Mouse (Mus musculus): ENCODE measurements around the gene Hist1h4i.

Gene Hist1h4i

DNA sequence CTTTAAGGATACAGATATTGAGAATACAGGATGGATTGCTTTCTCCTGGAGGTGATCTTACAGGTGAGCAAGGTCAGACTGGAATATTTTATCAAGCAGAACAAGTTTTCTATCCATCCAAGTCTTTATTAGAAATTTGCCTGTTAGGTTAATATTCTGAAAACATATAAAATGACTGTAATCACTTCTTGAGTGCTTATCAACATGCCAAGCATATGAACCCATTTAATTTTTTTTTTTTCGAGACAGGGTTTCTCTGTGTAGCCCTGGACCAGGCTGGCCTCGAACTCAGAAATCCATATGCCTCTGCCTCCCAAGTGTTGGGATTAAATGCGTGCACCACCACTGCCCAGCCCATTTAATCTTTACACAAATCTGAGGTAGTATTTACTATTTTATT lies 4.2 kb downstream of the Hist1h4i start:
- DNase-seq (ENCODE audit: low spot score in 2 of 2): no peak

DNA sequence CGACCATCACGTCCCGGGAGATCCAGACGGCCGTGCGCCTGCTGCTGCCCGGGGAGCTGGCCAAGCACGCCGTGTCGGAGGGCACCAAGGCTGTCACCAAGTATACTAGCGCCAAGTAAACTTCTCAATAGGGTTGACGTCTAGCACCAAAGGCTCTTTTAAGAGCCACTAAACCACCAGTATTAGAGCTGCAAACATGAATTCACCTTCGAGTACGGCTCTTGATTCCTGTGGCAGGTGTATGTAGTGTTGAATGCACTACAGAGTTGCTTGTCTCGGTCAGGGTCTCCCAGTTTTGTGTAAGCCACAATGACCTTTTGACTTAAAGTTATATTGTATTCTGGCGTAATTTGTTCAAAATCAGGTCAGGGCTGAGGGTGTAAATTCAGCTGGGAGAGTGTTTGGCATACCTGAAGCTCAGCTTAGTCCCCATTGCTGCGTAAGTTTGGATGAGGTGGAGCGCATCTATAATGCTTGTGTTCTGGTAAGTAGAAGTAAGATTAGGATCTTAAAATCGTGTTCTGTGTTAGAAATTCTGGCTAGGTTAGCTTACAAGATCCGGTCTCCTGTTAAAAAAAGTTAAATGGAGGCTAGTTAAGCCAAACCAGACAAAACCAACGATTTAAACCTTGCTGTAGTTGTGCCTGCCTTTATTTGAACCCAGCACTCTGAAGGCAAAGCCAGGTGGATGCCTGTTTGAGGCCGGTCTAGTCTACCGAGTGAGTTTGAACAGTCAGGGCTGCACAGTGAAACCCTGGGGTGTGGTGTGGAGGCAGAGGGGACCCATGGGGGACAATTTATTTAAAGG lies 4.8 kb downstream of the Hist1h4i start:
- DNase-seq (ENCODE audit: low spot score in 2 of 2): no peak

DNA sequence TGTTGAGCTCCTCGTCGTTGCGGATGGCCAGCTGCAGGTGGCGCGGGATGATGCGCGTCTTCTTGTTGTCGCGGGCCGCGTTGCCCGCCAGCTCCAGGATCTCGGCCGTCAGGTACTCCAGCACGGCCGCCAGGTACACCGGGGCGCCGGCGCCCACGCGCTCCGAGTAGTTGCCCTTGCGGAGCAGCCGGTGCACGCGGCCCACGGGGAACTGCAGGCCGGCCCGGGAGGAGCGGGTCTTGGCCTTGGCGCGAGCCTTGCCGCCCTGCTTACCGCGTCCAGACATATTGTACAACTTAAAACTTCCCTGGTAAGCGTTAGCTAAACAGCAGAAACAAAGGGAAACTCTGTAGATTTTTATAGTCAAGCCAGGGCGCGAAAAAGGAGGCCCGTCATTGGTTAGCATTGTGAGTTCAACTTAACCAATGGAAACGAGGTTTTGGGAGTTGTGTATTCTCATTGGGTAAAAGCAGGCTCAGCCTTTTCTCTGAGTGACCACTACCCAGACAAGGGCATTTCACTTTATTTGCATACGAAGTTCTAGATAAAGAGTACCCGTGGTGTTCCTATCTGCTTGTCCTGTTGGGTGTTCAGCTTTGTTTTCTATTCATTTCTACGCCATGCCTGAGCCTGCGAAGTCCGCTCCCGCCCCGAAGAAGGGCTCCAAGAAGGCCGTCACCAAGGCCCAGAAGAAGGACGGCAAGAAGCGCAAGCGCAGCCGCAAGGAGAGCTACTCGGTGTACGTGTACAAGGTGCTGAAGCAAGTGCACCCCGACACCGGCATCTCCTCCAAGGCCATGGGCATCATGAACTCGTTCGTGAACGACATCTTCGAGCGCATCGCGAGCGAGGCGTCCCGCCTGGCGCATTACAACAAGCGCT lies 5.7 kb downstream of the Hist1h4i start, which contains the start of the genes Hist1h2ah and Hist1h2bk:
Hist1h2ah (minus strand) TSS at position 302 of the 882 bp plus-strand sequence.
Hist1h2bk (plus strand) TSS at position 604 of the 882 bp plus-strand sequence.
- peak; percentile 86 to 93 for DNase-seq (ENCODE audit: low spot score in 2 of 2)

DNA sequence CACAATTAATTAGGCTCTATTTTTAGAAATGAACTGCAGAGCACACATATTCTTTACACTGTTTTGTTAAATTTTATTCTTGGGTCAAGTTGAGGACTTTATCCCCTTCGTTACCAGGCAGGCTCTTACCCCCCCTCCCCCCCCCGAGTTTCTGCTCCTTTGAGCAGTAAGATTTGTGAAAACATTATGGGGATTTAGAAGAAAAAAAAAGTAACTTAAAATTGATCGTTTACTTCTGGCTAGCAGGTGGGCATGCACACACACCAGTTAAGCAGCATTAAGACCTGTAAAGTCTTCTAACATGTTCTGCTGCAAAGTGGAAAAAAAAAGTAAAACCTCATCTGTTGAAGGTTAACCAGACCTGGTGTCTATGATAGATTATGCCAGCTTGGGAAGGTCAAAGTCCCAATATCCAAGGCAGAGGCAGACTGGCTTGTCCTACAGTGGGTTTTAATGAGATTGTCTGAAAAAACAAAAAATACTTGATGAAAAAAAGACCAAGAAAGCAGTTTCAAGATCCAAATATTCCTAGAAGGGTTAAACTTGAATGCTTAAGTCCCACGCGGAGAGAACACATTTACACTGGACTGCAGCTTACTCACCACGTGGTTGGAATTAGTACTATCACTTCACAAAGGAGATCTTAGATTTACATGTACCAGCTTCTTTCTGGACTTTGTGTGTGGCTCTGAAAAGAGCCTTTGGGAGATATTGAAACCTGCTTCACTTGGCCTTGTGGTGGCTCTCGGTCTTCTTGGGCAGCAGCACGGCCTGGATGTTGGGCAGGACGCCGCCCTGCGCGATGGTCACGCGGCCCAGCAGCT lies 6.5 kb downstream of the Hist1h4i start:
- no peak for DNase-seq (ENCODE audit: low spot score in 2 of 2)

DNA sequence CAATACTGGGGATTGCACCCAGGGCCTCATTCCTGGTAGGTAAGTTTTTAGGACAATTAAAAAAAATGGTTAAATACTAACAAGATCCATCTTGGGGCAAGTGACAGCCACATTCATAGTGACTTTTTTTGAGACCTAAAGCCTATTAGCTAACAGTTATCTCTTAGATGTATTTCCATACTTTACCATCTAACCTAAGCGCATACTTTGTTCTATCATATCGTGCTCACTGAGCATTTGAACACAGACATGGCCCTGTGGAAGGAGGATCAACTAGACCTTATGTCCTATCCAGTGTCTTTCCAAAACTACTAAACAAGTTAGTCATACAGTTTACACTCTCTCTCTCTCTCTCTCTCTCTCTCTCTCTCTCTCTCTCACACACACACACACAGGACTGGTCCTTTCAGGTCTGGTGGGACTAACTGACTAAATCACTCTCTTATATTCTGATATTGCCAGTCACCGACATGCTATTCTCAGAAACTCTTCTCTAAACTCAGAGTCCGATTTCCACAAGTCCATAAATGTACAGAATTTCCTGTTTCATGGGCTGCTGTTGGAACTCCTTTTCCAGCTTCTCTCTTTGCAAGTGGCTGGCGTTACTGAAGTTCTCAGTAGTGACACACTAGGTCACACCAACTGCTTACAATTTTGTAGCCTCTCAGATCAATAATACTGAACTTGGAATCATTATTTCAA lies 7.3 kb downstream of the Hist1h4i start:
- DNase-seq (ENCODE audit: low spot score in 2 of 2): no peak

DNA sequence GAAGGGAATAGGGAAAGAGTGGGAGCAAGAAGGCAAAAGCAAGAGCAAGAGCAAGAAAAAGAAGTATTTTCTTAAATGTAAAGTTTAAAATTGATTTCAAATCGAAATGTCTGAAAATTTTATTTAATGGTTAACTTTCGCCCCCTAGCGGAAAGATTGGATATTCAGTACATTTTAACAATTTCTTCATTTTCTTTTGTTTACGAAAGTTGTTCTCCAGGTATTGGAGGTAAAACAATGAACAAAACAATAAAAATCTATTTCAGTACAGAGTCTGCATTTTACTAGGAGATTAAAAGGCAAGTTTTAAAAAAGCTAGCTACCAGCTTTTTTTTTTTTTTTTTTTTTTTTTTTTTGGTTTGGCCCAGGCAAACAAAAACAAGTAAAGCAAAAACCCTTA lies 10.7 kb downstream of the Hist1h4i start:
- no peak for DNase-seq (ENCODE audit: low spot score in 2 of 2)

DNA sequence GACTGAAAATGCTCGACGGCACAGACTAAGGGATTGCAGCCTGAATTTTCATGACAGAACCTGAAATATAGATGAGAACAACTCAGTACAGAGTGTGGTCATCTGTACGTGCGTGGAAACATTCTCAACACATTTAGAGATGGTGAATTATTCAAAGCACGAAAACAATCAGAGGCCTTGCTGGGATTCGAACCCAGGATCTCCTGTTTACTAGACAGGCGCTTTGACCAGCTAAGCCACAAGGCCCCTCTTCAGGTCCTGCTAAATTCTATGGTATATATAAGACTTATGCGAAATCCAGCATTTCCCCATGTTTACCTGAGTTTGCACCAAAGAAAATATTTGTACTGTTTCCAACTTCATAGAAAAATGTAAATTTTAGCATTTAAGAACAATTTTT lies 11.2 kb downstream of the Hist1h4i start:
- no peak for DNase-seq (ENCODE audit: low spot score in 2 of 2)

DNA sequence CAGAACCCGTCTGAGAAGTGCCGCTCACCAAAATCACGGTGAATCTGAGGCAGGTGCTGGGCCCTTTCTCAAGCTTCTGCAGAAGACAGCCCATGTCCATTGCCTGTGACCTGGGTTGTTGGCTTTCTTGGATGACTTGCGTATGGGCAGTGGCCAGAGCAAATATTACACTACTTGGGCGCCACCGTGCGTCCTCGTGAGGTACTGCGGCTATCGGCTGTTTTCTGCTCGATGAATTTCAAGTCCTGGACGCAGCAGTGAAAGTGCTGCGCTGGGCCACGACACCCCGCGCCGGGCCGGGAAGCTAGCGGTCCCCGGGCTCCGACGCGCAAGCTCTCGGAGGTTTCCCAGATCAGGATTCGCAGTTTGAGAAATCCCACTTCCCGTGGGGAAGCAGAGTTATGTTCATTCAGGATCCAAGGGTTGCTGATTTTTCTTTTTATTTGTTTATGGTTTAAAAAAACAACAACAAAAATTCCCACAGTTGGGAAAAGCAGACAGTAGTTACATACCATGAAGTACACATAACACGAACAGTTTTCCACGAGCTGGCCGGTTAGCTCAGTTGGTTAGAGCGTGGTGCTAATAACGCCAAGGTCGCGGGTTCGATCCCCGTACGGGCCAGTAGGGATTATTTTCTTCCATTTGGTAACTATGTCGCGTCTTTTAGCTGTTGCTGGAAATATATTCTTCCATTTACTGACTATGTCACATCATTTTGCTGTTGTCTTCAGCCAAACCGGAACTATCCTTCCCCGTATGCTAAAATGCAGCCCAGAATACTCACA lies 12.3 kb downstream of the Hist1h4i start:
- DNase-seq (ENCODE audit: low spot score in 2 of 2): peak; percentile 85 to 92

DNA sequence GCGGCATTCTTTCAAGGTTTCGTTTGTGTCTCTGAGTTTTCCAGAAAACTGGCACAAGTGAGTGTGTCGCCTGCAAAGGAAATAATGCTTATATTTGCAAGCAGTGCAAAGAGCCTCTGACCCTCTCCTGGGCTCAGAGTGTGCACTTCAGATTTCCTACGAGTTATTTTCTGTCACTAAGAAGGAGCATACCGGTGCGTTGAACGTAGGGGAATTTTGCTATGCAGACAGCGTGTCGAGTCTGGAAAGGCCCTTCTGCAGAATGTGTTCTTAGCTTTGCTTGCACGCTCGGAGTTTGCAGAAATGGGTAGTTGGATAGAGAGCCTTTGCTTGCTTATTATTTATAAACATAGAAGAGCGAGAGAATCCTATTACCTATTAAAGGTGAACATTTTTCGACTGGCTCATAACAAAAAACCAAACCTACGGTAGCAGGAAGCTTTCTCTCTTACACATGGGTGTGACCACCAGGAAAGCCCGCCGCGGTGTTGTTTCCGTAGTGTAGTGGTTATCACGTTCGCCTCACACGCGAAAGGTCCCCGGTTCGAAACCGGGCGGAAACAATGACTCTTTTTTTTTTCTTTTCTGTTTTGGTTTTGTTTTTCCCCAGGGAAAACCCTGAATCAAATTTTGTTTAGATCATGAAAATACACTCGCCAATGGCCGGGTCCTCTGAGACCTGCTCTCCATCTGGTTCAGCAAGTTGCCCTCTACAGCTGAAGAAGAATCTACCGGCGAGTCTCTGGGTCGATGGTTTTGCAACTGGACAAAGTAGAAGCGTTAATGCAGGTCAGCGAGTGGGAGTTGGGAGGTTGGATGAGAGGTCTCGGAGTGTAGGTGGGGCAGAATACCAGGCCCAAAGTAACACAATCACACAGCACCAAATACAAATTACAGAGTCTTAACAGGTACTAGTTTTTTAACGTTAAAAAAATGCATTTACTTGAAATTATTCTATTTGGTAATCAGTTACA lies 14.8 kb downstream of the Hist1h4i start:
- DNase-seq (ENCODE audit: low spot score in 2 of 2): peak; percentile 76 to 87

DNA sequence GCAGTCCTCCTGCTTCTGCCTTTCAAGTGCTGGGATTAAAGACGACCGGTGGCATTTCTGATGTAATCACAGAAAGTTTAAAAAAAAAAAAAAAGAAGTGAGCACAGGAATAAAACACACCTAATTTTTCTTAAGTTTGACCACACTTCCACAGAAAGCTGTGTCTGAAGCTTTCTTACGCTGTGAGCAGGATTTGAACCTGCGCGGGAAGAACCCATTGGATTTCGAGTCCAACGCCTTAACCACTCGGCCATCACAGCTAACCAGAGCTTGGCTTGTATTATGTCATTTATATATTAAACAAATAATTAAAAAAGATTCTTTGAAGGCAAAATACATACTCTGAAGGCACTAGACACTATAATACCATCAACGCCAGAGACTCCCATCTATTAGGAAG lies 18.9 kb downstream of the Hist1h4i start:
- peak; percentile 72 to 81 for DNase-seq (ENCODE audit: low spot score in 2 of 2)

DNA sequence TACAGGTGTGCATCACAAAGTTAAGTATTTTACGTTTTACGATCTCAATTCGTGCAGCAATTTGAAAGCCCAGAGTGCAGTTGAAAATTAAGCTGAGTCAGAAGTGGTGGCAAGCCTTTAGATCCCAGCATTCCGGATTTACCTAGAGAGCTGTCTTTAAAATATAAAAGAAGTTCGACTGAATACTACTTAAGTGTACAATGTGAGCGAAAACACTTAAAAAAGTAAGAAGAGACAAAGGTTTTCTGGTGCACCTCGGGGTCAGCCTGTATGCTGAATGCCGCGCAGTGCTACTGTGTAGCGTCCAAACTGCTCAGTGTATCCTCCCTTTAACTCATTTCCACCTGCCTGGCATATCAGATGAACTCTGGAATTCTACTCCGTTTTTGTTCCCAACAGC lies 19.6 kb downstream of the Hist1h4i start:
- no peak for DNase-seq (ENCODE audit: low spot score in 2 of 2)

DNA sequence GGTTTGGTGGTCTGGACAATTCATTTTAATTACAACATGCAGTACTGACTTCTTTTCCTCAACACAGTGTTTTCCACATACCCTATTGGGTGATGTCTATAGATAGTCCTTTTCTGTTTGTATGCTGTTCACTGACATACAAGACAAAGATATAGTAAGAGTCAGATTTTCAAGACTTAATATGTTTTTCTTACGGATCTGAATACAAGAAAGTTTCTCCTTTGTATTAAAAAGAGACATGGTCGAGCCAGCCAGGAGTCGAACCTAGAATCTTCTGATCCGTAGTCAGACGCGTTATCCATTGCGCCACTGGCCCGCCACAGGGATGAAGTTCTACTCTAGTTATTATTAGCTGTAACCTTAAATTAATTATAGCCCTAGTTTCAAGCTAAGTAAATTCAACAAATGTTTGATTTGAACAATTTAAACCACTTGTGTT lies 20.2 kb downstream of the Hist1h4i start:
- peak; percentile 62 to 71 for DNase-seq (ENCODE audit: low spot score in 2 of 2)

DNA sequence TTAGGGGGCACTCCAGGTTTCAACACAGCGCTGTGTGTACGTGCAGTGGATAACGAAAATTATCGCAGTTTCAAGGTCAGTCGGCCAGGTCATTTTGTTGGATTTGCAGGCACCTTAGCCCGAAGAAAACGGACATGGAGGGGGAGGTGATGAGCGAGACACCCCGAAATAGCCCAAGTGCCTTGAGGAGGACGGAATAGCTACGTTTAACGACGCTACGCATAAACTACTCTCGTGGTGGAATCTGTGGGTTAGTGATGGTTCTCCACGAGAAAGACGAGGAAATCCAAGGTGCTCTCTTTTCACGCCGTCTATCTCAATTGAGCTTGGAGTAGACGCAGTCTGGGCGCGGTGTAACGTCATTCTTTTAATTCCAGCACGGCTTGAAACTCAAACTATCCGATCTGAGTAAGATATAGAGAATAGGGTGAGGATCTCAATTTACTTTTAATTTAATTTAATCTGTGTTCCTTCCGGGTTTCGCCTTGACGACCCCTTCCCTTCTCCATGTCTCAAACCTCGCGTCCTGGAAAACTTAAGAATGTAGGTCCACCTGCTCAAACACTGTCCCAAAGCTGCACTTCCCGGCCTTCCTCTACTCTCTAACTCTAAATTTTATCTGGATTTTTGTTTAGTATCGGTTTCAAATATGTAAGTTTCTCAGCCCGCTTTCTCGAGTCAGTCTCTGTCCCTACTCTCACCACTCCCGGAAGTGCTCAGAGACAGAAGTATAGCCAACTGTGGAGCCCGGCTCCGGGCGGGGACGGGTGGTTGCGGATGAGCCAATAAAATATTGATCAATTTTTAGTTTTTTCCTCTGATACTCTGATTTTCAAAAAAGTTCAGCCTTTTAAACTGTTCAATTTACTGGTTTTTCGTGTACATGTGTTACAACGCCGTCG lies 21.0 kb downstream of the Hist1h4i start:
- DNase-seq (ENCODE audit: low spot score in 2 of 2): peak; percentile 59 to 66

DNA sequence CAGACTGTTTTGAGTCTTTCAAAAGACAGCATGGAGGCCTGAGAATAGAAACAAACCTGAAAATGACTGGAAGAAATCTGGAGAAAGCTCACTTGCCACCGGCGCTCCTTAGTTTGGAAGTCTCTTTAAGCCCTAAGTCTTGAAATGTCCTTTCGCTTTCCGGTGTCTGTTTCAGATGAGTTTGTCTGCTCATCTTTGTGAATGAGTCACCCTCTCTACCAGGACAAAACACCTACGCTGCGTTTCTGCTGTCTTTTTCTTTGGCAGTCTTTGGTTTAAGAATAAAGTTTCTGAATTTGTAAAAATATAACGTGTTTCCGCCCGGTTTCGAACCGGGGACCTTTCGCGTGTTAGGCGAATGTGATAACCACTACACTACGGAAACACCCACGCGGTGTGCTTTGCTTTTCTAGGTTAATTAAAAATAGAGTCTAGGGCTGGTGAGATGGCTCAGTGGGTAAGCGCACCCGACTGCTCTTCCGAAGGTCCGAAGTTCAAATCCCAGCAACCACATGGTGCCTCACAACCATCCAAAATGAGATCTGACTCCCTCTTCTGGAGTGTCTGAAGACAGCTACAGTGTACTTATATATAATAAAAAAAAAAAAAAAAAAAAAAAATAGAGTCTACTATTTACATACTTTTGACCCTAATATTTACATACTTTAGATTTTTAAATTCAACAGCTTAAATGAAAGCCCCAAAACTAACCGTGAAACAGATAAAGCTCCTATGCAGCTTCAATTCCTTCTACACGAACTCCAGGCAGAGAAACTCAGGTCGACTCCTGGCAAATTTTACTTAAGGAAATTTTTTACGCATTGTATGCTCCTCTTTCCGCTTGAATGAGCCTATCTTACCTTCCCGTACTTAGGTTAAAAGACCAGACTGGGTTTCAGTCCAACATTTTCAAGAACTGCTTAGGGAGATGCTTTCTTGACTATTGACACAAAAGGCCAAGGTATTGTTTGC lies 25.4 kb downstream of the Hist1h4i start:
- DNase-seq (ENCODE audit: low spot score in 2 of 2): peak; percentile 81 to 86

DNA sequence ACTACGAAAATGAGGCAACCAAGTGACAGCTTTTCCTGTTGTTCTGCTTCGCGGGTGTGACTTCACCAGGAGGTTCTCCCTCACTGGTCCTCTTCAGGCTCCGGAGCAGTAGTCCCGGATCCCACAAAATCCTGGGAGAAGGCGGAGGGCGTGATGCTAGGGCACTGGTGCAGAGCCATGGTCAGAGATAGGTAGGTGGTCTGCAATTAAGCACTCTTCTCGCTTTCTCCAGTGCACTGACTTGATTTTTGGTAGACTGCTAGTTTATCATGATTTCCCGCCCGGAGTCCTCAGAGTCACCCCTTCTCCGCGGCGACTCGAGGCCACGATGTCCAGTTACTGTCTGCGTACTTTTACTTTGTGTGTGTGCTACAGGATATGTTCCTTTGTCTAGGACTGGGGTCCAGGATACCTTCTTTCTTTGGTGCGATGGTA lies 26.7 kb downstream of the Hist1h4i start:
- DNase-seq (ENCODE audit: low spot score in 2 of 2): no peak

DNA sequence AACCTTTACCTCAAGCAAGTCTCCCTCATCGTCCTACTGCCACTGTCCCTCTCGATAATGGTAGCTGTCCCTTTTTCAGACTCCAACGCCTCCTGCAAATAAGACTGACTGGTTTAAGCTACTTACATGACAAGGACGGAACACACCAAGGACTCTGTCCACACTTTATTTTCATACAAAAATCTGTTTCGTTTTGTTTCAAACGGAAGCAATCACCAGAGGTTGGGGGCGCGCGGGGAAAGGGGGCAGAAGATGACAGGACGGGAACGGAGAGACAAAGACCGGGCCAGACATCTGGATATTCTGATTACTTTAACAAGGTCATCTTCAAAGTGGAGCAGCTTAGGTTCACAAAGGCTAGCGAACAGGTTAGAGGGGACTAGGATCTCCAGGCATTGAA lies 27.4 kb downstream of the Hist1h4i start:
- no peak for DNase-seq (ENCODE audit: low spot score in 2 of 2)

DNA sequence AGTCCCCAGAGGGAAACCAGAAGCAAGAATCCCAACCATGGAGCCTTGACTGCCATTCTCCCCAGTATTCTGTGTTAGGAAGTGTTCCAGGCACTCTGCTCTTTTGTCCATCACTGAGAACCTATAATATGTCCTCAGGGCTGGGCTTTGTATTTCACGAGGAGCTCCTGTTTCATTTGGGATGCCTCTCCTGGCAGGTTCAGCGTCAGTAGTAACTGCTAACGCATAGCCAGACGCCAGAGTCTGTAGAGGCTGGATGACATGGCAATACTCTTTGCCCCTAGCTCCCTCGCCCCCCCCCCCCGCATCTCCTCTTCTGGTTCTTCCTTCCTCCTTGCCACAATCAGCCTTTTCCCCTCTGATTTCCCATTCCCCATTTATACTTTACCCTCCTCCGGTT lies 31.5 kb downstream of the Hist1h4i start, which contains the start of gene Prss16:
Prss16 (minus strand) TSS at position 101 of the 400 bp plus-strand sequence.
- DNase-seq (ENCODE audit: low spot score in 2 of 2): no peak

Data from spleen, postnatal 36 days (tissue).